Mouse (Mus musculus) kidney, postnatal 10 days (tissue): ENCODE measurements around the gene Mapk12.
A peak's percentile ranks its signal among the peaks of the same experiment; 100 is the strongest.

Source experiments
- DNase-seq: peaks from one replicate; pipeline ENCODE4 v3.0.0; 2021; ENCODE audit warnings: mixed read lengths

Mapk12 gene

GRCm38 (mm10) chr15:89090662-89091061 lies 49.8 kb downstream of the Mapk12 start:
- no peak for DNase-seq

GRCm38 (mm10) chr15:89089248-89090051 lies 51.1 kb downstream of the Mapk12 start:
- DNase-seq, result peak; percentile 65

DNA sequence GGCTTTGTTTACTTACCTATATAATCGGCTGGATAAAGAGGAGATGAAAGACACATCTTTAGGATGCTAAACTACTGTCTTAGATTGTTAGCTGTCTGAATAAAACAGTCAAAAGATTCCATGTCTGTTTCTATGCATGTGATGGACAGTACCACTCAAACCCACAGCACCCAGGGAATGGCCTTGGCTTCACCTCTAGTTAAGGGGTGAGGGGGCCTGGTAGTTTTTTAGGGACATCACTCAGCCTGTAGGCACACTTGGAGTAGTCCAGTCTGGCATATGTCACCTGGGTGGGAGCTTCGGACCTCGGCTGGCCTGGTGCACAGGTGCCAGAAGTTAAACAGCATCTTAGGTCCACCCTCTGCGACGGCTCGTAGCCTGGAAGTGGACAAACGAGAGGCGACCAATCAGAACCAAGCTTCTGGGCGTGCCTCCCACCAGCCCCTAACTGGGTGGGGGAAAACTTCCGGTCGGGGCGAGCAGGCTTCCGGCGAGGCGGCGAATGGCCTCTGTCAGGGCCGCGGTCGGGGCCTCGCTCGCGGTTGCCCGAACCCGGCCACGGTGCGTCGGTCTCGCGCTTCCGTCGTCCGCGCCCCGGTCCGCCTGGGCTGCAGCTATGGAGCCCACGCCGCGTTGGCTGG lies 51.8 kb downstream of the Mapk12 start, which contains the start of gene Selenoo:
TSS of gene Selenoo (plus strand) at position 478 of the 641 bp plus-strand sequence.
- DNase-seq, result peak; percentile 95

GRCm38 (mm10) chr15:89084826-89085225 lies 55.7 kb downstream of the Mapk12 start:
- no peak for DNase-seq

DNA sequence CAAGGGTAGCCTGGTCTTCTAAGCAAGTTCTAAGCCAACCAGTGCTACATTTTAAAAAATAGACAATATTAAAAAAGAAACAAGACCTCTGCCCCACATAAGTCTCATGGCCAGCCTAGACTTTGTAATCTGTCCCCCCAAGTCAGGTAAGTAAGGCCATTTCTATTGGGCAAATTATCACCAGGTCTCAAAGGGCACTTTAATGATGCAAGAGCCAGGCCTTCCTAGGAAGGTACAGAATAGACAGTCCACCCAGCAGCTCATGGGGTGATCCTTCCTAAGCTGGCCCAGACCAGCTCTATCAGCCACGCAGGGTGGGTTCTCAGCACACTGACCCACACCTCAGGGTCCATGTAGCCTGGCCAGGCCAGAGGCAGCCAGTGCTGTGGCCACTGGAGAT lies 56.6 kb downstream of the Mapk12 start:
- DNase-seq, result no peak
